Mouse (Mus musculus) testis, adult 2 months (tissue): ENCODE measurements around the gene Pigk.

Experiments
- CTCF ChIP-seq: fragments of 200-500 bp; IDR thresholded peaks from 2 replicates; pipeline ENCODE4 v1.5.1; 2012; ENCODE audit warnings: low read depth, mild to moderate bottlenecking, inconsistent platforms, low read length, moderate library complexity; ENCODE audit not compliant: control insufficient read depth, insufficient read depth, insufficient replicate concordance
- POLR2A ChIP-seq: fragments of 200-500 bp; IDR thresholded peaks from 2 replicates; pipeline ENCODE4 v1.6.1; 2012; ENCODE audit warnings: low read depth, mild to moderate bottlenecking, inconsistent platforms, low read length, moderate library complexity; ENCODE audit not compliant: control insufficient read depth

- no peak for TF ChIP-seq CTCF
- no peak for TF ChIP-seq POLR2A
Observed at GRCm38 (mm10) chr3:152936313-152936712, 222.4 kb downstream of the Pigk start.
